16 mouse cellular contexts compared by ENCODE assay signal in the genomic region with DNA sequence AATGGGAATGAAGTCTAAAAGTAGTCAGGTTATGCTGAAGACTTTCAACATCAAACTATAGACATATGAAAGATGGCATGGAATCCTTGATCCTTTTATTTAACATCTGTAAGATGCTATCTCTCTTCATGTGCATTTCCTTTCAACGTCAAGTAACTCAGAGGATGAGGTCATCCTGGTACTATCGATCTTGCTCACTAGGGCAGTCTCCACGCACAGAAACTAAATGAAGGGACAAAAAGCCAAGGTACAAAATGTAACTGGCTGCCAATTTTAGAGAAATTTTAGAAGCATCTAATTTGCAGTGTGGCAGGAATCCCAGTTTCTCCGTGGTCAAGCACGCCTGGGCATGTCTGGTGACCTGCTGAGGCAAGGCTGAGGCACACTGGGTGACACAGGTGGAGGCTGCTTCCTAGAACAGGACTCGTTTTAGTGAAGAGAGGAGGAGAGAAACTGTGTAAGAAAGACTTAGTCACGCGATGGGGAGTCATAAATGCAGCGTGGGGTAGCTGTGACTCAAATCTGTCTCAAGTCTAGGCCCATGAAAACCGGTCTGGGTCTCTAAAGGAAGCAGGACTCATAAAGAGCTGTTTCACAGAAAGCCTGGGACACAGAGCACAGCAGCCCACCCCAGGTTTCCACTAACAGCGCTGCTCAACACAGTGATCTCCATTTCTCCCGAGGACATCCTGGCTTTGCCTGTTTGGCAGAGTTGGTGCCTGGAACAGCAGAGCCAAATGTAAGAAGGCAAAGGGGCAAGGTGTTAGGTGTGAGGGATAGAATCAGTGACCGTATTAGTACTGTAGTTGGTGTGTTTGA. TPM values are rescaled to one million over a fixed set of nuclear protein-coding genes. Genes with fewer than 3 reads are reported as not detected.
DNase-seq lines count a peak whose midpoint lies in the region; ATAC-seq and TF ChIP-seq lines count a peak whose summit lies in the region.
"Had no signal": no experiment of that assay in that cellular context is flagged by ENCODE, and none has a peak within 500 bp of the region (broad histone marks: within the 10 kb centered on the region; RNA-seq: fewer than 3 reads in every experiment).

No protein-coding gene starts in this region.

- TF ChIP-seq EP300 in lung, postnatal 0 days (IDR thresholded peaks at IDR 0.05), result no peak

- no peaks in the 10 kb centered on the region for H3K27me3 ChIP-seq in limb, embryonic 14.5 days (ENCODE audit: control insufficient read depth, insufficient read depth, low read length)
- H3K27me3 ChIP-seq in thymus, adult 2 months (ENCODE audit: control insufficient read depth, insufficient read depth, low read length), result no peaks in the 10 kb centered on the region
- H3K27me3 ChIP-seq in lung, postnatal 0 days (replicated peaks; ENCODE audit: insufficient read depth, low read length), result no peaks in the 10 kb centered on the region

- no peak for ATAC-seq in limb, embryonic 14.5 days (ENCODE audit: low FRiP score, low read depth)
- no peak for ATAC-seq in lung, postnatal 0 days
- ATAC-seq: liver, embryonic 12.5 days had no signal

- peaks cover 11% of the 10 kb centered on the region; the same call in 1 of the 2 replicates for H3K4me1 ChIP-seq in limb, embryonic 14.5 days (ENCODE audit: control insufficient read depth, insufficient read depth, low read length)
- peaks cover 19% of the 10 kb centered on the region for H3K4me1 ChIP-seq in thymus, adult 2 months (replicated peaks; ENCODE audit: control insufficient read depth, insufficient read depth, low read length)
- peaks cover 7% of the 10 kb centered on the region; the same call in 1 of the 2 replicates for H3K4me1 ChIP-seq in lung, postnatal 0 days (ENCODE audit: insufficient read depth, low read depth, low read length)

- no peak overlapping the region for H3K9ac ChIP-seq in limb, embryonic 14.5 days (ENCODE audit: low read depth, low read length, severe bottlenecking)
- H3K9ac ChIP-seq in lung, postnatal 0 days (replicated peaks; ENCODE audit: low read depth), result no peak overlapping the region
- H3K9ac ChIP-seq: forebrain, embryonic 12.5 days; hindbrain, embryonic 12.5 days; liver, embryonic 12.5 days had no signal

- no peak for TF ChIP-seq POLR2A in limb, embryonic 14.5 days (IDR thresholded peaks at IDR 0.05; ENCODE audit: borderline replicate concordance, extremely low read depth, insufficient read depth, insufficient read length)
- no peak for TF ChIP-seq POLR2A in thymus, adult 2 months (IDR thresholded peaks at IDR 0.05; ENCODE audit: control insufficient read depth, extremely low read depth, insufficient read depth, low read length, poor library complexity)

- no peaks in the 10 kb centered on the region for H3K36me3 ChIP-seq in limb, embryonic 14.5 days (ENCODE audit: control insufficient read depth, insufficient read depth, low read length)
- no peaks in the 10 kb centered on the region for H3K36me3 ChIP-seq in thymus, adult 2 months (ENCODE audit: control insufficient read depth, insufficient read depth, low read length)
- no peaks in the 10 kb centered on the region for H3K36me3 ChIP-seq in lung, postnatal 0 days (ENCODE audit: insufficient read depth, low read length)
- H3K36me3 ChIP-seq: forebrain, embryonic 12.5 days; hindbrain, embryonic 12.5 days; liver, embryonic 12.5 days had no signal

- H3K9me3 ChIP-seq in limb, embryonic 14.5 days (ENCODE audit: control insufficient read depth, low read length), result no peaks in the 10 kb centered on the region
- no peaks in the 10 kb centered on the region for H3K9me3 ChIP-seq in lung, postnatal 0 days (ENCODE audit: low read length)
- H3K9me3 ChIP-seq: forebrain, embryonic 12.5 days; hindbrain, embryonic 12.5 days; liver, embryonic 12.5 days had no signal

- H3K4me3 ChIP-seq in limb, embryonic 14.5 days (replicated peaks; ENCODE audit: low read length), result no peak overlapping the region
- H3K4me3 ChIP-seq in thymus, adult 2 months (ENCODE audit: control insufficient read depth, insufficient read depth, low read length), result no peak overlapping the region
- H3K4me3 ChIP-seq in lung, postnatal 0 days (ENCODE audit: low read depth, low read length), result no peak overlapping the region
- H3K4me3 ChIP-seq: forebrain, embryonic 12.5 days; hindbrain, embryonic 12.5 days; layer of hippocampus, adult 2 months; liver, embryonic 12.5 days had no signal

- no peak for TF ChIP-seq CTCF in thymus, adult 2 months (IDR thresholded peaks at IDR 0.05; ENCODE audit: borderline replicate concordance, control insufficient read depth, extremely low read depth, insufficient read depth, low read length, poor library complexity)
- no peak for TF ChIP-seq CTCF in lung, postnatal 0 days (IDR thresholded peaks at IDR 0.05)

- DNase-seq in 3134 (ENCODE audit: extremely low read depth, insufficient read length, low spot score), result peak; percentile 64
- DNase-seq in 3T3-L1 (ENCODE audit: low read depth, low spot score), result peak; percentile 73
- DNase-seq in Muller cell, postnatal 12 days (ENCODE audit: inconsistent ontology term), result peak; percentile 81
- no peak for DNase-seq in limb, embryonic 14.5 days (ENCODE audit: low spot score)
- DNase-seq in frontal cortex, postnatal 25 days (ENCODE audit: low spot score in 2 of 2), result no peak
- no peak for DNase-seq in thymus, adult 2 months
- DNase-seq in adrenal gland, postnatal 10 days, result no peak
- no peak for DNase-seq in lung, postnatal 0 days (ENCODE audit: low spot score)
- DNase-seq: kidney, adult 8-10 months; lung, postnatal 36 days; spleen, adult 18-20 months; thymus, postnatal 4 days had no signal

- WGBS in limb, embryonic 14.5 days, result 46% methylated on average over 13 of the region's 13 CpGs
- WGBS in thymus, adult 2 months, result 55% methylated on average over 13 of the region's 13 CpGs
- WGBS in lung, postnatal 0 days, result 65% methylated on average over 13 of the region's 13 CpGs

- H3K4me2 ChIP-seq in limb, embryonic 14.5 days (replicated peaks; ENCODE audit: low read depth, low read length, severe bottlenecking), result no peak overlapping the region
- no peak overlapping the region for H3K4me2 ChIP-seq in lung, postnatal 0 days (replicated peaks; ENCODE audit: low read depth, low read length)
- H3K4me2 ChIP-seq: forebrain, embryonic 12.5 days; hindbrain, embryonic 12.5 days; liver, embryonic 12.5 days had no signal

- H3K27ac ChIP-seq in limb, embryonic 14.5 days (replicated peaks; ENCODE audit: low read depth, low read length), result 0 out of 2 replicates have a peak overlapping the region, but pooled peaks have one; percentile 2
- no peak overlapping the region; the same call in 1 of the 2 replicates for H3K27ac ChIP-seq in thymus, adult 2 months (ENCODE audit: control insufficient read depth, insufficient read depth, low read length)
- H3K27ac ChIP-seq in lung, postnatal 0 days (ENCODE audit: low read length), result no peak overlapping the region
- H3K27ac ChIP-seq: forebrain, embryonic 12.5 days; hindbrain, embryonic 12.5 days; layer of hippocampus, adult 2 months; liver, embryonic 12.5 days had no signal

RNA-seq across cellular contexts. Expression of a gene that starts 1.7 kb away (rescaled TPM):
- polyA plus RNA-seq in limb, embryonic 14.5 days (2012; rRNA removed), result 64.1 and 67.4 TPM in 2 replicates
- 23.3 and 29.8 TPM in 2 replicates for polyA plus RNA-seq in limb, embryonic 14.5 days (2014; fragmentation: Nextera tagmentation; extraction: Ambion mirVana)
- 56.9 and 74.2 TPM in 2 replicates for polyA plus RNA-seq in thymus, adult 2 months (2012; rRNA removed)
- total RNA-seq in adrenal gland, postnatal 10 days (2021), result 10 to 100 TPM; 45.9 to 52.0 TPM
- polyA plus RNA-seq in lung, postnatal 0 days (2015; fragmentation: Nextera tagmentation; extraction: Ambion mirVana), result 7.6 and 9.9 TPM in 2 replicates

Comparison
In these comparisons a context has a peak if more than half of its experiments do, and no peak if none do; other contexts are left out.
1. DNase-seq: peak in 3134 (single experiment), 3T3-L1 (single experiment) and Muller cell, postnatal 12 days (single experiment); none in limb, embryonic 14.5 days (single experiment), frontal cortex, postnatal 25 days (0 of 2), thymus, adult 2 months (single experiment), adrenal gland, postnatal 10 days (single experiment) and lung, postnatal 0 days (single experiment).